Mouse (Mus musculus) kidney, embryonic 14.5 days (tissue): ENCODE measurements at regions not wholly inside any gene's neighbourhood (a gene's known extent, or its start where the extent isn't known, plus 50 kb on each side); places are given as distances from the start of the nearest gene placed in this dataset.
A peak's percentile ranks its signal among the peaks of the same experiment; 100 is the strongest.

Experiments
- ATAC-seq: fragments of 200-750 bp; cut with Nextera tagmentation; 2 replicates; pipeline ENCODE4 v1.8.0; 2017; ENCODE audit warnings: moderate number of reproducible peaks, mild to moderate bottlenecking, moderate TSS enrichment, moderate library complexity; ENCODE audit not compliant: low FRiP score, low TSS enrichment
- H3K27ac ChIP-seq: fragments of 300-500 bp; sonication (generic); 2 replicates; pipeline ENCODE4 v1.5.1; 2014; ENCODE audit warnings: low read depth, mild to moderate bottlenecking, low read length, moderate library complexity, mixed read lengths
- H3K27me3 ChIP-seq: fragments of 300-500 bp; sonication (generic); 2 replicates; pipeline ENCODE4 v1.6.1; 2014; ENCODE audit warnings: mild to moderate bottlenecking, low read length; ENCODE audit not compliant: control insufficient read depth, insufficient read depth
- H3K36me3 ChIP-seq: fragments of 300-500 bp; sonication (generic); 2 replicates; pipeline ENCODE4 v1.6.1; 2014; ENCODE audit warnings: low read length, mixed read lengths; ENCODE audit not compliant: control insufficient read depth, insufficient read depth
- H3K4me1 ChIP-seq: fragments of 300-500 bp; sonication (generic); 2 replicates; pipeline ENCODE4 v1.6.1; 2014; ENCODE audit warnings: low read length, mixed read lengths; ENCODE audit not compliant: control insufficient read depth, insufficient read depth
- H3K4me2 ChIP-seq: fragments of 300-500 bp; sonication (generic); replicated peaks from 2 replicates; pipeline ENCODE4 v1.6.1; 2014; ENCODE audit warnings: low read depth, mild to moderate bottlenecking, low read length
- H3K4me3 ChIP-seq: fragments of 300-500 bp; sonication (generic); 2 replicates; pipeline ENCODE4 v1.5.1; 2014; ENCODE audit warnings: mild to moderate bottlenecking, low read length
- H3K9ac ChIP-seq: fragments of 300-500 bp; sonication (generic); 2 replicates; pipeline ENCODE4 v1.6.1; 2014; ENCODE audit warnings: low read depth, mild to moderate bottlenecking, low read length, moderate library complexity
- H3K9me3 ChIP-seq: fragments of 300-500 bp; sonication (generic); 2 replicates; pipeline ENCODE4 v1.6.1; 2016; ENCODE audit warnings: low read length; ENCODE audit not compliant: control insufficient read depth
- WGBS: fragments of 180-500 bp; shearing (Covaris S2); extraction: QIAGEN DNeasy Blood & Tissue Kit; methylation state at CpG from one replicate; pipeline ENCODE4 v1.1.7; 2014; 5-methylcytosine and 5-hydroxymethylcytosine counted together

GRCm38 (mm10) chr15:62203951-62204905 is 1281.4 kb upstream of the A1bg start:
- no peak overlapping the region for H3K4me2 ChIP-seq
- no peak overlapping the region for H3K9ac ChIP-seq
- H3K4me3 ChIP-seq = no peak overlapping the region
- peaks cover 5% of the 10 kb centered on the region; the same call in 1 of the 2 replicates for H3K9me3 ChIP-seq
- no peak overlapping the region for H3K27ac ChIP-seq
- H3K36me3 ChIP-seq = no peaks in the 10 kb centered on the region
- ATAC-seq = peak; percentile 87
- WGBS = 53% methylated on average over 18 of the region's 18 CpGs
- H3K27me3 ChIP-seq = no peaks in the 10 kb centered on the region
- H3K4me1 ChIP-seq = no peaks in the 10 kb centered on the region

DNA sequence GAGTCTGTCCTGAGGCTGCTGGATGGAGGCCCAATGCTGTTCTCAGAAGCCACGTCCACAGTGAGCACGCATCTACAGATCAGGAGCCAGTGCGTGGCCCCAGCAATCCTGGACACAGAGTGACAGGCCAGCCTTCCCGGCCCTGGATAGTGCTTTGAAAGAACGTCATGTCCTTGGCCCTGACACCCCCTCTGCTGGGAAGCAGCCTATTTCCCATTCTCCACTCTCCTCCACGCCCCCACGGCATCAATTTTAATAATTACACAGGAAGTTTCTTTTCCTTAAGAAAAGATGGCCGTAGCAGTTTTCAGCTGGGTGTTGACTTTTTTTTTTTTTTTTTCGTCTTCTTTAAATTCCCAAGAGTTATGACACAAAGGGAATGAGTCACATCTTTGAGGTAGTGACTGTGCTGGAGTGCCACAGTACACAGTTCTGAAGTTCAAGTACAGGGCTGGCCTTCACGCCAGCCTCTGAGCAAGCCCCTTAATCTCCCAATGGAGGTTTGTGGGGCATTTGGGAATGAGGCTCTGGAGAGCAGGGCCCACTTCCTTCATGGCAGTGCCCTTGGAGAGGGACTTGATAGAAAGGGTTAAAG is 1280.1 kb upstream of the A1bg start:
- H3K9ac ChIP-seq = no peak overlapping the region
- no peaks in the 10 kb centered on the region for H3K4me1 ChIP-seq
- no peaks in the 10 kb centered on the region for H3K36me3 ChIP-seq
- no peak overlapping the region for H3K4me3 ChIP-seq
- no peaks in the 10 kb centered on the region for H3K27me3 ChIP-seq
- no peak for ATAC-seq
- H3K4me2 ChIP-seq = no peak overlapping the region
- peaks cover 5% of the 10 kb centered on the region; the same call in 1 of the 2 replicates for H3K9me3 ChIP-seq
- no peak overlapping the region for H3K27ac ChIP-seq
- 75% methylated on average over 10 of the region's 10 CpGs for WGBS

DNA sequence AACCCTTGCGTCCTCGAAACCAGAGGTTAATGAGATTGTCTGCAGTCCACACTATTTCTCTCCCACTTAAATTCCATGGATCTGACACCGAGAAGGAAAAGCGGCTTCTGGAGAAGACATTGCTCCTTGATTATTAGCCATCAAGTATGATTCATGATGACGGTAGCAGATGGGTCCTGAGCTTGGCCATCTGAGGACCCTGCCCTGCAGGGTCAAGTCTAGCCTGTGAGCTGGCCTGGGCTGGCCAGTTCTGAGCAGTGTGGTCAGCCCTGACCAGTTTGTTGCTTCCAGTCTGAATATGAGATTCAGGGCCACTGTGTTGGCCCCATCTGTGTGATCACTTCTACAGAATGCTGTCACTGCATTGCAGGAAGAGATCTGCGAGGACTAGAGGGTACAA is 1275.9 kb upstream of the A1bg start:
- no peak overlapping the region for H3K9ac ChIP-seq
- no peak overlapping the region for H3K4me3 ChIP-seq
- H3K4me2 ChIP-seq = no peak overlapping the region
- no peaks in the 10 kb centered on the region for H3K27me3 ChIP-seq
- no peaks in the 10 kb centered on the region for H3K36me3 ChIP-seq
- no peaks in the 10 kb centered on the region for H3K4me1 ChIP-seq
- no peak overlapping the region for H3K27ac ChIP-seq
- H3K9me3 ChIP-seq = peaks cover 5% of the 10 kb centered on the region; the same call in 1 of the 2 replicates
- ATAC-seq = no peak
- 87% methylated on average over 6 of the region's 6 CpGs for whole genome bisulfite sequencing

GRCm38 (mm10) chr15:62198194-62198593 is 1275.4 kb upstream of the A1bg start:
- Histone ChIP-seq H3K27ac (no peak overlapping the region), H3K4me1 (no peaks in the 10 kb centered on the region), H3K27me3 (no peaks in the 10 kb centered on the region), H3K4me3 (no peak overlapping the region), H3K36me3 (no peaks in the 10 kb centered on the region), H3K9ac (no peak overlapping the region), H3K9me3 (peaks cover 5% of the 10 kb centered on the region; the same call in 1 of the 2 replicates), H3K4me2 (no peak overlapping the region)
- ATAC-seq = no peak
- WGBS = 86% methylated on average over 4 of the region's 4 CpGs

DNA sequence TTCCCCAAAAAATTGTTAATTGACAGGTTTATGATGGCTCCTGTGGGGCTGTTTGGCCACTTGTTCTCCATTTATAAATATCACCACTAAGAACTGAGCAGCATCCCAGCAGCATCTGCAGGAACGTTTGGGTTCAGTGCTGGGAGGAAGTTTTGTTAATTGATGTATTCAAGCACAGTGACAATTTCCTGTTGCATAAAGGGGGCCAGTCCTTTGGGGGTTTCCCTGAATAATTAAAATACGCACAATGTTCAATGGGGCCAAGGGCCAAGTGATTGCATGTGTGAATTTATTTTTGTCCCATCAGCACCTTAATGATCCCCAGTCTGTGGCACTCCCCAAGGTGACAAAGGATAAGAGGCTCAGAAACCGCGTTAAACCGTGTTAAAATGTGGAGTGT is 1272.6 kb upstream of the A1bg start:
- H3K4me3 ChIP-seq = no peak overlapping the region
- H3K4me2 ChIP-seq = no peak overlapping the region
- no peaks in the 10 kb centered on the region for H3K36me3 ChIP-seq
- no peak overlapping the region for H3K9ac ChIP-seq
- no peak for ATAC-seq
- H3K27me3 ChIP-seq = no peaks in the 10 kb centered on the region
- H3K4me1 ChIP-seq = no peaks in the 10 kb centered on the region
- no peak overlapping the region for H3K27ac ChIP-seq
- H3K9me3 ChIP-seq = no peaks in the 10 kb centered on the region
- 72% methylated on average over 5 of the region's 5 CpGs for WGBS

- WGBS = 89% methylated on average over 1 of the region's 1 CpGs
- no peak overlapping the region for H3K4me2 ChIP-seq
- no peaks in the 10 kb centered on the region for H3K27me3 ChIP-seq
- no peak overlapping the region for H3K9ac ChIP-seq
- H3K9me3 ChIP-seq = no peaks in the 10 kb centered on the region
- H3K27ac ChIP-seq = no peak overlapping the region
- no peak overlapping the region for H3K4me3 ChIP-seq
- no peaks in the 10 kb centered on the region for H3K36me3 ChIP-seq
- H3K4me1 ChIP-seq = no peaks in the 10 kb centered on the region
- no peak for ATAC-seq
Measured at GRCm38 (mm10) chr15:62192706-62193105, 1269.9 kb upstream of the A1bg start.

DNA sequence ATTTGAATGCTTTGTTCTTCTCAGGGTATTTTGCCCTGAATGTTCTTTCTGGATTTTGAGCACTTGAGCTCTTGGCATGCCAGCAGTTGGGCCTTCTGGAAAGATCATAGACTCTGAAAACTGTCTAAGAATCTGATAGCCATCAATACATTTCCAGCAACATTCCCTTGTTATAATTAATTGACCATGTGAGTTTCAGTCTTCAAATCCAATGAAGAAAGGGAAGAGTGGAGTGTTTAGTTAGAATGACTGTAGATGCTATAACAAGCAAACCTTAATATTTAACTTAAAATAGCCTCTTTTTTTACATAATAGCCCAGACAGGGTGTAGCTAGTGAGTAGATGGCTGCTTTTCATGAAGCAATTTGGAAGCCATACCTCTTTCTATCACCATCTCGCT is 1268.8 kb upstream of the A1bg start:
- no peak for ATAC-seq
- Histone ChIP-seq H3K27me3 (no peaks in the 10 kb centered on the region), H3K4me3 (no peak overlapping the region), H3K27ac (no peak overlapping the region), H3K36me3 (no peaks in the 10 kb centered on the region), H3K4me1 (no peaks in the 10 kb centered on the region), H3K9me3 (no peaks in the 10 kb centered on the region), H3K4me2 (no peak overlapping the region), H3K9ac (no peak overlapping the region)
- whole genome bisulfite sequencing = 92% methylated on average over 1 of the region's 1 CpGs

- no peaks in the 10 kb centered on the region for H3K27me3 ChIP-seq
- no peaks in the 10 kb centered on the region for H3K4me1 ChIP-seq
- ATAC-seq = no peak
- no peak overlapping the region for H3K9ac ChIP-seq
- H3K27ac ChIP-seq = no peak overlapping the region
- H3K4me3 ChIP-seq = no peak overlapping the region
- H3K4me2 ChIP-seq = no peak overlapping the region
- WGBS = 91% methylated on average over 5 of the region's 5 CpGs
- H3K36me3 ChIP-seq = no peaks in the 10 kb centered on the region
- no peaks in the 10 kb centered on the region for H3K9me3 ChIP-seq
Measured at GRCm38 (mm10) chr15:62190977-62191614, 1268.3 kb upstream of the A1bg start.
